In the genomic region with DNA sequence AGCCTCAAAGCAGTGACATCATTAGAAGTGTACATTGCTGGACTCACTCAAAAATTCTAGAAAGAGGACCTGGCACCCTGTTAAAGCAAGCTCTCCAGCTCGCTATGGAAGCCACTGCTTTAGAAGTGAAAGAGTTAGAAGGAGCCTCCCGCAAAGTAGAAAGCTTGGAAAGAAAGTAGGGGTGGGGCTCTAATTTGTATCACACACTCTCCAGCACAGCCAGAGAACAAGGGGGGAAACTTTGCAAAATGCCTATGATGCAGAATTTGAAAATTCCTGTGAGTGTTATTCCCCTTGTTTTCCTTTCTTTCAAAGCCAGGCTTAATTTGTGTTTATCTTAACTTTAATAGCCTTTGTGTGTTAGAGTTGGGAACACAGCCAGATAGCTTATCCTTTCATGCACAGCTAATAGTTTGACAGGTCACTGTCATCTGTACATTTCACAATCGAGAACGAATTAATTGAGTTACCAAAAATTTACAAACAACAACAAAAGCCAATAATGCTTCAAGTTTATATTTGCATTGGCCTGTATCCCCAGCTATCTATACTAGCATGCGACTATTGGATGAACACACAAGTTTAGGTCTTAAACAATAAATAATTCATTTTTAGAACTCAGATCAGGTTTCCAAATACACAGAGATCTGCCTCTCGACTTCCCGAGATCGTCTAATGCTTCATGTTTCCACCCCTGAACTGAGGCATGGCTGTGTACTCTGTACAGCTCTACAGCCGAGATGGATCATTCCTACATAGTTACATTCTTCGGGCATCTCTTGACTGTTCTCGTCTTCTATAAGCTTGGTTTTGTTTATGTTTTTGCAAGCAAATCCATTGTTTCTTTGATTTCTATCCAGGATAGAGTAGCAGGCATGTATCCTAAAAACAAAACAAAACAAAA, we compare ENCODE assay signal across 27 mouse cellular contexts. TPM values are rescaled to one million over a fixed set of nuclear protein-coding genes. Genes with fewer than 3 reads are reported as not detected.
DNase-seq lines count a peak whose midpoint lies in the region; ATAC-seq and TF ChIP-seq lines count a peak whose summit lies in the region.
"Had no signal": no experiment of that assay in that cellular context is flagged by ENCODE, and none has a peak within 500 bp of the region (broad histone marks: within the 10 kb centered on the region; RNA-seq: fewer than 3 reads in every experiment).

No protein-coding gene starts in this region.

- TF ChIP-seq POLR2A in lung, adult 2 months (IDR thresholded peaks at IDR 0.05; ENCODE audit: borderline replicate concordance, extremely low read depth, low read depth, low read length), result no peak

- no peak overlapping the region for H3K4me2 ChIP-seq in kidney, embryonic 16.5 days (replicated peaks; ENCODE audit: low read depth, low read length)
- no peak overlapping the region for H3K4me2 ChIP-seq in lung, embryonic 15.5 days
- H3K4me2 ChIP-seq: embryonic facial prominence, embryonic 12.5 days; forebrain, embryonic 12.5 days; forebrain, embryonic 15.5 days; heart, embryonic 12.5 days; heart, embryonic 15.5 days; hindbrain, embryonic 13.5 days had no signal

- no peaks in the 10 kb centered on the region for H3K4me1 ChIP-seq in kidney, embryonic 16.5 days (ENCODE audit: insufficient read depth, low read length)
- no peaks in the 10 kb centered on the region for H3K4me1 ChIP-seq in lung, embryonic 15.5 days
- no peaks in the 10 kb centered on the region for H3K4me1 ChIP-seq in lung, adult 2 months (ENCODE audit: control insufficient read depth, insufficient read depth, low read length)
- H3K4me1 ChIP-seq: embryonic facial prominence, embryonic 12.5 days; forebrain, embryonic 12.5 days; forebrain, embryonic 15.5 days; heart, embryonic 12.5 days; heart, embryonic 15.5 days; hindbrain, embryonic 13.5 days had no signal

- ATAC-seq in kidney, embryonic 16.5 days (ENCODE audit: low FRiP score, low TSS enrichment), result peak; percentile 23; the same call in 1 of the 2 replicates
- peak; percentile 91 for ATAC-seq in lung, embryonic 15.5 days (ENCODE audit: borderline replicate concordance, extremely low read depth, low FRiP score, low TSS enrichment)
- ATAC-seq: activated CD4-positive, CD25-positive, alpha-beta regulatory T cell, adult 4 months; CD4-positive, CD25-positive, alpha-beta regulatory T cell, adult 4 months; forebrain, embryonic 15.5 days; hindbrain, embryonic 16.5 days had no signal

- no peaks in the 10 kb centered on the region for H3K27me3 ChIP-seq in kidney, embryonic 16.5 days (ENCODE audit: insufficient read depth, low read length)
- H3K27me3 ChIP-seq in lung, embryonic 15.5 days, result no peaks in the 10 kb centered on the region
- H3K27me3 ChIP-seq: embryonic facial prominence, embryonic 12.5 days; forebrain, embryonic 12.5 days; forebrain, embryonic 15.5 days; heart, embryonic 12.5 days; heart, embryonic 15.5 days; hindbrain, embryonic 13.5 days had no signal

- WGBS in kidney, embryonic 16.5 days, result 50% methylated on average over 11 of the region's 11 CpGs
- WGBS in lung, embryonic 15.5 days, result 36% methylated on average over 11 of the region's 11 CpGs
- 37% methylated on average over 11 of the region's 11 CpGs for WGBS in lung, adult 2 months

- no peaks in the 10 kb centered on the region for H3K36me3 ChIP-seq in kidney, embryonic 16.5 days (ENCODE audit: insufficient read depth, low read length)
- no peaks in the 10 kb centered on the region for H3K36me3 ChIP-seq in lung, embryonic 15.5 days
- H3K36me3 ChIP-seq: embryonic facial prominence, embryonic 12.5 days; forebrain, embryonic 12.5 days; forebrain, embryonic 15.5 days; heart, embryonic 12.5 days; heart, embryonic 15.5 days; hindbrain, embryonic 10.5 days; hindbrain, embryonic 13.5 days had no signal

- no peak overlapping the region for H3K9ac ChIP-seq in kidney, embryonic 16.5 days (replicated peaks; ENCODE audit: low read length)
- no peak overlapping the region for H3K9ac ChIP-seq in lung, embryonic 15.5 days
- H3K9ac ChIP-seq: embryonic facial prominence, embryonic 12.5 days; forebrain, embryonic 12.5 days; forebrain, embryonic 15.5 days; heart, embryonic 12.5 days; heart, embryonic 15.5 days; hindbrain, embryonic 13.5 days had no signal

- no peak for TF ChIP-seq CTCF in lung, adult 2 months (IDR thresholded peaks at IDR 0.05; ENCODE audit: insufficient read depth, low read length)

- no peak overlapping the region for H3K27ac ChIP-seq in kidney, embryonic 16.5 days (ENCODE audit: low read length)
- H3K27ac ChIP-seq in lung, embryonic 15.5 days, result peak overlapping the region; percentile 69
- H3K27ac ChIP-seq: embryonic facial prominence, embryonic 12.5 days; forebrain, embryonic 12.5 days; forebrain, embryonic 15.5 days; heart, embryonic 15.5 days; hindbrain, embryonic 10.5 days; hindbrain, embryonic 13.5 days had no signal

- DNase-seq in kidney, postnatal 36 days, result no peak
- no peak for DNase-seq in lung, postnatal 36 days
- DNase-seq in lung, postnatal 10 days, result peak; percentile 15
- DNase-seq in lung, adult 2 months, result no peak
- DNase-seq: adrenal gland, postnatal 10 days; adrenal gland, postnatal 36 days; cerebellum, adult 18-20 months; cerebellum, adult 9-10 months; cerebellum, postnatal 14 days; gastrocnemius, postnatal 25 days; heart, adult 18-20 months; heart, postnatal 10 days; heart, postnatal 36 days had no signal

- no peaks in the 10 kb centered on the region for H3K9me3 ChIP-seq in kidney, embryonic 16.5 days (ENCODE audit: low read length)
- H3K9me3 ChIP-seq in lung, embryonic 15.5 days, result no peaks in the 10 kb centered on the region
- H3K9me3 ChIP-seq: embryonic facial prominence, embryonic 12.5 days; forebrain, embryonic 12.5 days; forebrain, embryonic 15.5 days; heart, embryonic 12.5 days; heart, embryonic 15.5 days; hindbrain, embryonic 10.5 days; hindbrain, embryonic 13.5 days had no signal

- no peak overlapping the region for H3K4me3 ChIP-seq in kidney, embryonic 16.5 days (ENCODE audit: low read length)
- H3K4me3 ChIP-seq in lung, embryonic 15.5 days, result no peak overlapping the region
- no peak overlapping the region for H3K4me3 ChIP-seq in lung, adult 2 months (replicated peaks; ENCODE audit: extremely low read depth, low read depth, low read length)
- H3K4me3 ChIP-seq: embryonic facial prominence, embryonic 12.5 days; erythroblast, embryonic 14.5 days; forebrain, embryonic 12.5 days; forebrain, embryonic 15.5 days; heart, embryonic 12.5 days; heart, embryonic 15.5 days; hindbrain, embryonic 10.5 days; hindbrain, embryonic 13.5 days had no signal

RNA-seq across cellular contexts. Expression of gene Oxgr1, which starts 32.0 kb away (rescaled TPM):
- polyA plus RNA-seq in kidney, embryonic 16.5 days (2015; fragmentation: Nextera tagmentation; extraction: Ambion mirVana), result 1.6 and 2.3 TPM in 2 replicates
- 0.04 TPM in 1 of 2 replicates, not detected in the other for polyA plus RNA-seq in lung, embryonic 15.5 days (2015; fragmentation: Nextera tagmentation; extraction: Ambion mirVana)
- not detected in 2 replicates for polyA plus RNA-seq in lung, adult 2 months (2012; rRNA removed)
- polyA plus RNA-seq: activated CD4-positive, CD25-positive, alpha-beta regulatory T cell, adult 4 months; C2C12; CD4-positive, CD25-positive, alpha-beta regulatory T cell, adult 4 months; embryonic facial prominence, embryonic 12.5 days; erythroblast, embryonic 14.5 days; forebrain, embryonic 12.5 days; forebrain, embryonic 15.5 days; heart, embryonic 15.5 days; hindbrain, embryonic 10.5 days; hindbrain, embryonic 13.5 days had no signal
